Mouse (Mus musculus): ENCODE data around the gene Hapln4.

- TF ChIP-seq CEBPB (IDR thresholded peaks at IDR 0.05; ENCODE audit: insufficient read depth, poor library complexity, severe bottlenecking) = no peak
- TF ChIP-seq POLR2A (IDR thresholded peaks at IDR 0.05; ENCODE audit: insufficient read length, low read depth) = no peak
- no peak for TF ChIP-seq POLR2AphosphoS2 (IDR thresholded peaks at IDR 0.05; ENCODE audit: insufficient read length, low read depth)
- TF ChIP-seq MAX (IDR thresholded peaks at IDR 0.05; ENCODE audit: low read depth) = no peak
- no peak for TF ChIP-seq USF1 (IDR thresholded peaks at IDR 0.05; ENCODE audit: low read depth)
- no peak for TF ChIP-seq E2F4 (IDR thresholded peaks at IDR 0.05; ENCODE audit: insufficient read depth)
- no peak for TF ChIP-seq TCF12 (IDR thresholded peaks at IDR 0.05; ENCODE audit: insufficient read depth, poor library complexity, severe bottlenecking)
These were observed 4.0 kb downstream of the Hapln4 start for GRCm38 (mm10) chr8:70087237-70087636.
